Mouse (Mus musculus) gastrocnemius, postnatal 14 days (tissue): ENCODE data around the gene Apopt1. TPM values are rescaled to one million over a fixed set of nuclear protein-coding genes. Genes with fewer than 3 reads are reported as not detected.

Experiments used
- DNase-seq: peaks from one replicate; pipeline ENCODE4 v3.0.0; 2021; ENCODE audit warnings: mixed read lengths
- intact Hi-C: fragments of 180-260 bp; cut with DNase I; formaldehyde crosslinking; loops from one replicate; pipeline ENCODE4 v1.15.1; 2025; ENCODE audit warnings: low total_unique reads
- total RNA-seq, 2 experiments: library from RNA; stranded (reverse); gene quantifications; 2 replicates each; pipeline ENCODE4 v1.2.3; 2021

The Apopt1 gene
- total RNA-seq, 2 experiments from 2014 or later: 34.2 to 35.6 TPM

DNA sequence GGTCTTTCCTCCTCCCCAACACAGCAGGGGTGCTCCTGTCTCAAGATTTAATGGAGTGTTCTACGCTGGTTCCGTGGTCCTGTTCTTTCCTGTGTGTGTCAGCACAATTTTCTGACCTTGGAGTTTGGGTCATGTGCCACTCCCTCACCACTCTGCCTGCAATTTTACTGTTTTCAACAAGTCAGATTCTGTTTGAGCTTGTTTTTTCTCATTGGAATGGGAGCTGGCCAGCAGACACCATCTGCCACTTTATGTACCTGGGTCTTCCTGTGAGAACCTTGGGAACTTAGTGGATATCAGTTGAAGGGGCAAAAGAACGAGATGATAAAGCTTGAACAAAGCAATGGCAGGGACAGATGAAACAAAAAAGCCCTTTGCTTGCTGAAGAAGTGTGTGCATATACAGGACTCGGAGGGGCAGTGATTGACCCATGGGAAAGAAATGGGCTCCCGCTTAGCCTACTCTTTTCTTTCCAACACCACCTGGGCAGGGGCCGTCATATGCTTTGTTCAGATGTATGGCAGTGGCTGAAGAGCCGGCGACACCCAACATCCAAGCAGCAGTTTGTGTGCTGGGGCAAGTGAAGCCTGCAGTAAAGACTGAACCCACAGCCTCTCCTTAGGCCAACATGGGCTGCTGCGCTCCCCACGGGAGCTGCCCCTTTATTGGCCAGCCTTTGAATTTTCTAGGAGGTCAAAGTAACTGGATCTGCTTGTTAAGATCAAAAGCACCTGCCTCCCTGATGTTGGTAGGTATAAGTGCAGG, 44.7 kb downstream of the Apopt1 start:
- intact Hi-C loops: no loop called here
- no peak for DNase-seq

DNA sequence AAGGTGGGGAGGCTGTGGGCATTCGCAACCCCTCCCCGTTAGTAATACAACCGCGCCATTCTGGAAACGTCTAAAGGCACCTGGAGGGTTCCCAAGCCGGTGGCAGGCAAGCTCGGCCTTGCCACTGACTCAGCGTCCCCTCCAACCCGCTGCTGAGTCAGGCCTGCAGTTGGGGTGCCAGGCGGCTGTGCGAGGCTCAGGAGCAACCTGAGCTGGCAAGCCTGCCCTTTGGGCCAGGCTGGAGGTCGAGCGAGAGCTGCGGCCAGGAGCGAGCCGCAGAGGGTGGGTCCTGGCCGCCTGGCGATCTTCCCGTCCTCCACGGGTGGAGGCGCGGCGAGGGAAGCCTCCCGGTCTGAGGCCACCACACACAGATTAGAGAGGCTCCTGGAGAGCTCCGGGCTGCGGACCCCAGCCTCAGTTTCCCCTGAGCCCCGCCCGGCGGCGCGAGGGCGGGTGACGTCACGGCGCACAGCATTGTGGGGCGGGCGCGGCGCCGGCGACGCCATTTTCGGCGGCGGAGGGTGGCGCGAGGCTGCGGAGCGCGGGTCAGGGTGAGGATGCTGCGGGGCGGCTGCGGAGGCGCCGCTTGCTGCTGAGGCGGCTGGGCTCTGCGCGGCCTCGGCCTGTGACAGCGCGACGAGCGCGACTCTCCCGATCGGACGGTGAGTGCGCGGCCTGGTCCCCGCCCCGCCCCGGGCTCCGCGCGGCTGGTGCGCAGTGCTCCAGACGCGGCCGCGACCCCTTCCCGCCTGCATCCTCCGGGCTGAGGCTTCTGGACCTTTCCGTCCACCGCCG, 45.5 kb downstream of the Apopt1 start, which contains the start of gene Klc1:
Gene Klc1 (plus strand): TSS at position 469 of the 795 bp plus-strand sequence.
- peak; percentile 71 for DNase-seq
- intact Hi-C loops: no loop called here

DNA sequence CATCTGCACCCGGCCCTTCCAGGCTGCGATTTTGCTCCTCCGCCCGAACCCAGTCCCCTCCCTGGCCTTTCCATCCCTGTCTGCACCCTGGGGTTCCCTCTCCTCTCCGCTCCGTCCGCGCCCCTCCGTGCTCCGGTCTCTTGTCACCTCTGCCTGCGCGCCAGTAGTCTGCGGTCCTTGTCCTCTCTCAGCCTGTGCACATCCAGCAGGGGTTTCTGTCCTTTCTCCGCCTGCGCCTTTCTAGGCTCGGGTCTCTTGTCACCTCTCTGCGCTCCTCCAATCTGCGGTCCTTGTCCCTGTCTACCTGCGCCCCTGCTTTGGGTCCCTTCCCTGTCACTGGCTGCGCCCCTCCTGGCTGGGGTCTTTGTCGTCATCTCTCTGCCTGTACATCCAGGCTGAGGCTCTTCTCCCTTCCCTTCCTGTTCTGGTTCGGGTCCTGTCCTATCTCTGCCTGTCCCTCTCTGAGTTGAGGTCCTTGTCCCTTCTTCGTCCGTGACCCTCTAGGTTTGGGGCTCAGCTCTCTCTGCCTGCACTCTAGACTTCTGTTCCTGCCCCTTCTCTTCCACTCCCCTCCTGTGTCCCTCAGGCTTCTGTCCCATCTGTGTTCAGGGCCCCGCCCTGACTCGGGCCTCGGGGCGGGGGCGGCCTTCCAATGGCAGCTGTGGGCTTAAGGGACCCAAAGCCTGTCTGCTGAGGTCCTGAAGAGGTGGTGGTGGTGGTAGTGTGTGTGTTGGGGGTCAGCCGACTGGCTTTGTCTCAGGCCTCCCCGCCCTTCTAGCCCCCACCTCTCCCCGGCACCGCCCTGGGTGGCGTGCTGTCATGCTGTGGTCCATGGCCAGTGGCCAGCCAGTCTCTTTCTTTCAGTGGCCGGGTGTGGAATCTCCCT, 46.4 kb downstream of the Apopt1 start:
- intact Hi-C loops: no loop called here
- DNase-seq: peak; percentile 78

DNA sequence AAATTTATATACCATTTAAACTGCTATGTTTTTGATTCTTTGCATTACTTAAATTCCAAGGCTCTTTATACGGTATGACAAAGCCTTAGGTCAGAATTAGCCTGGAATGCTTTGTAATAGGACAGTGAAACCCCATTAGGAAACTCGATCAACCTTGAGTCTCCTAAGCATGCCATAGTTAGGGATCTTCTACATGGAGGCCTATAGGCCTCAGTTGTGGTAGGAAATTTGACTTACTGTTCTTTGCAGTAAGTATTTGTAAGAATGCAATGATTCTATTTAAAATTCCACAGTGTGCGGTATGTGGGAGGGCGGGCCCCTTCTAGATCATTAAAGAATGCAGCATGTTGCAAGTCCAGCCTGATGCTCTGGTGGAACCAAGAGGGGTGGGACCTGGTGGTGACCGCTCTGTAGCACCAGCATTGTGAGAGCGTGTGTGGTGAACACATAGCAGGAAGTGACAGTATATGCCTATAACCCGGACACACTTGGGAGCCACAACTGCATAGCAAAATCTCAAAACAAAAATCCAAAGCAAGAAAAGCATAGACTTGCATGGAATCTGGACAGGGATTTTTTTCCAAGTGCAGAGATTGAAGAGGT, 47.3 kb downstream of the Apopt1 start:
- intact Hi-C loops: no loop called here
- no peak for DNase-seq

DNA sequence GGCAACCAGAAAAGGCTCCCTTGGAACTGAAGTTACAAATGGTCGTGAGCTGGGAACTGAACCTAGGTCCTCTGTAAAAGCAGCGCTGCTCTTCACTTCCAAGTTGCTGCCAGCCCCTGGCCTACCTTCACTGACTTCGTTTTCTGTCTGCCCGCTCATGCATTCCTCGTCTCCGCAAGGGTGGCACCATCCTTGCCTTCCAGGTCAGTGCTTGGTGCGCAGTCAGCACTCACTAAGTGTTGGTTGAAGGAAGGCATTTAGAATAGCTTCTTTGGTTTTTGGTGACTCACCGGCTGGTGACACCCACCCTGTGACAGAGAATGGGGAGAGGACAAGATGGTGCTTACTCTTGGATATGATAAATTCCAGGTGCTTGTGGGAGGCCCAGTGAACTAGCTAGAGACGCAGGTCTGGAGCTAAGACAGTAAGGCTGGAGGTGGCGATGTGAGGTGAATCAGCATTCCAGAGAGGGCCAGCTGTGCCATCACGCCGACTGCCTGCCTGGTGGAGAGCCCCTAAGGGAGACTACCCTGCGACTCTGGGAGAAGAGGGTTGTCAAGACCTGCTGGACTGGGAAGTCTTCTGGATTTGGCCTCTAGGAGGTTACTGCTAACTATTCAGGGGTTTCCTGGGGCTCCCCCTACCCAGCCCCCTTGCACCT, 49.7 kb downstream of the Apopt1 start:
- intact Hi-C loops: no loop called here

DNA sequence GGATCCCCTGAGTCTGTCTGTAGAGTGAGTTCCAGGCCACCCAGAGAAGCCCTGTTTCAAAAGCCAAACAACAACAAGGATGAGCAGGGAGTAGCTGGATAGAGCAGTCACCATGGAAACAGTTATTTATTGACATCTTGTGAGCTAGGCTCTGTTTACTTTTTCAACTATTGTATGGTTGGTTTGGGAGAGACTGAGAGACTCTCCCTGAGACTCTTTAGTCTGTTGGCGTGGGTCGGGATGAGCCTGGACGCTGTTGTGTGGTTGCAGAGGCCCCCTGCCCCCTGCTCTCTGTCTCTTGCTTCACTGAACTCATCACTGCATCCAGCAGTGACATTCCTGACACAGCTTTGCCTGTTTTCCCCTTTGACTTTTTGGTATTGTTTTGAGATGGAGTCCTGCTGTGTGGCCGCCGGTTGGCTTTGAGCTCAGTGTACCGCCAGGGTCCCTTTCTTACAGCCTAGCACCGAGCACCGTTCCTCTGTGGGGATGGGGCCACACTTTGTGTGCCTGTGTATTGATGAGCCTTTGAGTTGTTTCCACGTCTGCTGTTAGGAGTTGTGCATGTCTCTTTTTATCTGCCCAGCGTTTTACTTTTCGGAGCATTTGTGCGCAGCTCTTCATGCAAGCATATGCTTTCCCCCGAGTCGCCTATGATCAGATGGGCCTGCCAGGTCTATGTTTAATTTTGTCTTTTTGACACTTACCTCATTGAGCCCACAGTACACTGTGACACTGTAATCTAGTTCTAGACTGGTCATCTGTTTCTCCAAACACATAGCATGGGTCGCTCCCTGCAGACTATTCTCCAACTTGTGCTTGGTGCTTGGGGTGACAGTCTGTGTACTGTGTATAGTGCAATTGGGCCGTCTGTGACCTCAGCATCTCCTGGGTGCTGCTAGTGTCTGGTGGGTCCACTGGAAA, 53.5 kb downstream of the Apopt1 start:
- no peak for DNase-seq
- intact Hi-C loops: no loop called here

More for the DNA sequence above, 49.7 kb downstream of the Apopt1 start:
- DNase-seq: no peak

DNA sequence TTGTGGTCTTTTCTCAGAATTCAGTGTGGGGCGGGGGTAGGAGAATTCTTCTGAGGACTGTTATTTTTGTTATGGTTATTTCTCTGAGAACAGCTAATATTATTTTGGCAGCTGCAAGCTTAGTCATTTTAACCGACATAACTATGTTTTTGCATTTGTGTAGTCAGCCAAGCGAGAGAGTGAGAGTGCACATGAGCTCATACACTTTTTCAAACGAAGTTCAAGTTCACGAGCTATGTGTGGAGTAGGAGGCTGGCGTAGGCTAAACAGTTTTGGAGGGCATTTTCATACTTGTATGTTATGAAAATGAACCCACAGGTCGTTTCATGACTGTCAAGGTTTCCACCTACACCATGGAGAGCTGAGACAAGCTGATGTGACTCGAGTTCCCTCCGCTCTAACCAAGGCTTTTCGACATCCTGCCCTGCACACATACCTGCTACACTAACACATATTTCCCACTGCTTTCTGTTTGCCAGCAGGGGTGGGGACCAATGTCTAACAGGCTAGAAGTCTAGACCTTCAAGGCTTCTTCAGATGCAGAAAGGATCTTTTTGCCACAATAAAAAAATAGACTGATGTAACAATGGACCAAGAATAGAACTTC, 55.4 kb downstream of the Apopt1 start:
- no peak for DNase-seq
- intact Hi-C loops: no loop called here

DNA sequence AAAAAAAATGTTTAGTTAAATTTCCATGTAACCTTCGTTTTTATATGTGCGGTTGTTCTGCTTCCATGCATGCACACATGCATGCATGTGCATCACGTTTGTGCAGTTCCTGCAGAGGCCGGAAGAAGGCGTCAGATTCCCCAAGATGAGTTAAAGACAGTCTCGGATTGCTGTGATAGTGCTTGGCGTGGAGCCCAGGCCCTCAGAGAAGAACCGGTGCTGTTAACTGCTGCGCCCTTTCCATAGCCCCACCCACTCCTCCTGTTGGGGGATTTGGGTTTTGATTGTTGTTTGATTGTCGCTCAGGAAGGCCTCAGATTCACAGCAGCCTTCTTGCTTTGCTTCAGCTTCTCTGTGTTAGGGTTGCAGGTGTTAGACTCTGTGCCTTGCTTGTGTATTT, 56.2 kb downstream of the Apopt1 start:
- intact Hi-C loops: no loop called here
- peak; percentile 68 for DNase-seq

DNA sequence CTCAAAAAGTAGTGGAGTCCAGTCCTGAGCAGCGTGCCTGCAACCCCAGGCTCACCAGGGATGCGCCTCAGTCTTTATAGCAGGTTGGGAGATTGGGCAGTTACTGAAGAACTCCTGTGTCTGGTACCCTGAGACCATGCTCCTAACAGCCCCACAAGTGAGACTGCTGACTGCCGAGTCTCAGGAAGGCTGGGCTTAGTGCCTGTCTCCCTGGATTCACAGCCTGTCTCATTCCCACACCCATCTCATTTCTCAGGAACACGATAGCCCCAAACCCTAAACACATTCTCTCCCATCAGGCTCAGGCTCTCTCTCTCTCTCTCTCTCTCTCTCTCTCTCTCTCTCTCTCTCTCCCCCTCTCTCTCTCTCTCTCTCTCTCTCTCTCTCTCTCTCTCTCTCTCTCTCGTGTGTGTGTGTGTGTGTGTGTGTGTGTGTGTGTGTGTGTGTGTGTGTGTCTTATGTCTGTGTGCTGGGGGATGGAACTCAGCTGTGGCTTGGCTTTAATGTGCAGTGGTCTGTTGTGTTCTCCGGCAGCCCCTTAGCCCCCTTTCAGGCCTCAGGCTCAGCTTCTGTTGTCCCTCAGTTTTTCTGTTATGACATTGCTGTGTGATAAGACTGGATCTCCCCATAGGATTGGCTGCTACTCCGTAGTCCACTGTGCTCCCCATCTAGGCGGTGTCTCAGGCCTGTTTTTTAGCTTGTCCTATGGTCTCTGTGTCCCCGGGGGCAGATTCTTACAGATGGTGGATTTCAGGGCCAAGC, 56.9 kb downstream of the Apopt1 start:
- no peak for DNase-seq
- intact Hi-C loops: no loop called here

DNA sequence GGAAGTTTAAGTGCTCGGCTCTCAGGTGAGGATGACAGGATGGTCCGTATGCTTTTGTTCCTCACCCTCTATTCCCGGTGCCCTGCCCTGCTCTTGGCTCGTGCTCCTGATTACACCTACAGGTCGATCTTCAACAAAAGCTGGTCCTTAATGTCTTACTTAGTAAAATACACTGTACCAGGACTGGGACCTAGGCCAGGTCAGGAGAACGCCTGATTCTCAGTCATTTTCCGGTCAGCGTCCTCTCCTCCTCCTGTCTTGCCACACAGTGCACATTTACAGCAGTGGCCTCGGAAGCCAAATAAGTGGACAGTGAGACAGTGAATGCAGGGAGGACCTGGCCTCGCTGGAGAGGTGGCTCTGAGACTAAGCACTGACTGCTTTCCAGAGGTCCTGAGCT, 57.6 kb downstream of the Apopt1 start:
- no peak for DNase-seq
- intact Hi-C loops: no loop called here

DNA sequence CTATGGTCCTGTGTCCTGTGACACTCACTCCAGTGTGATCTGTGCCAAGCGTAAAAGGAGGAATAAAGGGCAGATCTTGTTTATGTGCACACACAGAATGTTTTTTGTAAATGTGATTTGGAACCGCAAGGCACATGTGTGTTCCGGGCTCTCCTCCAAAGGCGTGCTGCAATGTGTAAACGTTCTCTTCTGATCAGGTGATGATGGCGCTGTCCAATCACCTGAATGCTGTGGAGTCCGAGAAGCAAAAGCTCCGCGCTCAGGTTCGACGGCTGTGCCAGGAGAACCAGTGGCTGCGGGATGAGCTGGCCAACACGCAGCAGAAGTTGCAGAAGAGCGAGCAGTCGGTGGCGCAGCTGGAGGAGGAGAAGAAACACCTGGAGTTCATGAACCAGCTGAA, 61.1 kb downstream of the Apopt1 start:
- DNase-seq: no peak
- intact Hi-C loops: no loop called here

DNA sequence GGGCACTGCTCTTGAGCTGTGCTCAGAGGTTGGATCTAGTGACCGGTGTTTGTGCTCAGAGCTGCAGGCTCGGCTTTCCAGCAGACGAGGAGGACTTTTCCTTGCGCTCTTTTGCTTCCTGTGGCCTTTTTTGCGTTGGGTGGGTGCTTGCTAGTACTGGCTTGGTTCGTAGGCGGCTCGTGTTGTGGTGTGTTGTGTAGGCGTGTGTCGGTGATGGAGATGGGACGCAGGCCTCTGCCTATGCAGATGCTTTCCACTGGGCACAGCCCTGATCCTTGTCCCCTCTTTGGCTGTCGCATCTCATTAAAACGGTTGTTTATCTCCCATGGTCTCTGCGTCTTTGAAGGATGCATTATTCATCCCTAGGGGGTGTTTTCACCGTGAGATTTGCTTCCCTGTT, 61.8 kb downstream of the Apopt1 start:
- no peak for DNase-seq
- intact Hi-C loops: no loop called here

DNA sequence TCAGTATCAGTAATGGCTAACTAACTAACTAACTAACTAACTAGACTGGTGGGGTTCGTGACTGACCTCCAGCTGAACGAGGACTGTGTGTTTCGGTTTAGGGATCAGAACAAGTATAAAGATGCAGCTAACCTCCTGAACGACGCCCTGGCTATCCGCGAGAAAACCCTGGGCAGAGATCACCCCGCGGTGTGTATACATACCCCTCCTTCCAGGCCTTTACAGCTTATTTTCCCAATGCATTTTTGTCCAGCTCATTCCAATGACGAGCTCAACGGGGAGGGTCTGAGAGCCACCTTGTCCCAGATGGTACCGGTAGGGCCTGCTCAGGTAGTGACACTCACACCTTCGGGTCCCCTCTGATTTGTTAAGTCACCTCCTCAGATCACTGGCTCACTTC, 64.9 kb downstream of the Apopt1 start:
- DNase-seq: no peak
- intact Hi-C loops: no loop called here

DNA sequence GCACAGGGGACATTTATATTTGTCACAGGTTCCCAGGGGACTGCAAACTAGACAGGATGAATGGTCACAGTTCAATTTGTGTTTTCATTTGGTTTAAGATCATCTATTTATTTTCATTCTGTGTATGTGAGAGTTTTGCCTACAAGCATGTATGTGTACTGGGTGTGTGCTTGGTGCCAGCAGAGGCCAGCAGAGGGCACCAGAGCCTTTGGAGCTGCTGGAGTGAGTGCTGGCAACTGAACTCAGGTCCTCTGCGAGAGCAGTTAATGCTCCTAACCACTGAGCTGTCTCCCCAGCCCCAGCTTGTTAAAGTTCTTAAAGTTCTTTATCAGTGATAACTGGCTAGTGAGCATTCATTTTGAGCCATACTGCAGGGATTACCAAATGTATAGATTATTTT, 66.5 kb downstream of the Apopt1 start:
- intact Hi-C loops: no loop called here

DNA sequence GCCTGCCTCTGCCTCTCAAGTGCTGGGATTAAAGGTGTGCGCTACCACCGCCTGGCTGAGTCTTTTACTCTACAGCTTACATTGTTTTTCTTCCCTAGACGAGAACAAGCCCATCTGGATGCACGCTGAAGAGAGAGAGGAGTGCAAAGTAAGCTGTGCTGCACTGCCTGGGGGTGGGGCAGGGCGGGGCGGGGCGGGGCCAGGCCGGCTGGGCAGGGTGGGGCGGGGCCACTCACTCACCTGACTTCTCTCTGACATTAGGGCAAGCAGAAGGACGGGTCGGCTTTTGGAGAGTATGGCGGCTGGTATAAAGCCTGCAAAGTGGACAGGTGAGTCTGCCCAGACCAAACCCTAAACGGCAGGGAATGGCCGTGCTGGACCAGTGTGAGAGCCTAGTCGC, 72.1 kb downstream of the Apopt1 start:
- intact Hi-C loops: no loop called here
- DNase-seq: no peak

More for the DNA sequence above, 66.5 kb downstream of the Apopt1 start:
- DNase-seq: no peak

DNA sequence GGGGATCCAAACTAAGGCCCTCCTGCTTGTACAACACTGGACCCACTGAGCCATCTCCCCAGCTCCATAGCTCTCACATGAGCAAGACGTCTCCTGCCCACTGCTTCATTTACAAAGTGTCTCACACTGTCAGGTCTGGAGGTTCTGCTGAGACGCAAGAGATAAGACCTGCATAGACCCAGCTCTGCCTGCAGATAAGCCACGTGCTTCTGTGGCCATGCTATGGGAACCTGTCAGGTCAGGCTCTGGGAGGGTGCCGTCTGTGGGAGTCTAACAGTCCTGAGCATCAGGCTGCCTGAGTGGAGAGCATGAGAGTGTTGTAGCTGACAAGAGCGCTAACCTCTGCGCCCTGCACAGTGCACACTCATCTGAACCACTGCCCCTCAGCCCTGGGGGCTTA, 74.0 kb downstream of the Apopt1 start:
- intact Hi-C loops: no loop called here
- DNase-seq: no peak

DNA sequence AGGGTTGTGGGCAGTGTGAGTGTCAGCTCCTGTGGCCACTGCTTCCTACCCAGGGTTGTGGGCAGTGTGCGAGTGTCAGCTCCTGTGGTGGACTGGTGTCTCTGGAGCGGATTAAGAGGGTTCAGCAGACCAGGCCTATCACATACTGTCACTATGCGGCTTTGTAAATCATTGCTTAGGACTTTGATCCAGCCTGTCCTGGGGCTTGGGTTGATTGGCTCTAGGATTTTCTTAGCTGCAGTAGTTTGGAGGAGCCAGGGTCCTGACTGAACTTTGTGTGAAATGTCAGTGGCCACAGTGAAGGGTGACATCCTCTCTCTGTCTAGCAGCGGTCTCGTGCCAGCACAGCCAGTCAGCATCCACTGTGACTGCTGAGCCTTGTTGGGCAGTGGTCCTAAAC, 77.0 kb downstream of the Apopt1 start:
- intact Hi-C loops: no loop called here
- no peak for DNase-seq
